Mouse (Mus musculus) embryonic facial prominence, embryonic 11.5 days (tissue): ENCODE results near the gene Gadd45a. TPM values are rescaled to one million over a fixed set of nuclear protein-coding genes. Genes with fewer than 3 reads are reported as not detected.

Experiments
- ATAC-seq: fragments of 200-750 bp; cut with Nextera tagmentation; replicated peaks from 2 replicates; pipeline ENCODE4 v1.8.0; 2017; ENCODE audit warnings: low read depth; ENCODE audit not compliant: insufficient number of reproducible peaks, low FRiP score, low TSS enrichment
- DNase-seq: peaks from one replicate; pipeline ENCODE4 v3.0.0-alpha.2; 2015; ENCODE audit warnings: low spot score
- H3K27ac ChIP-seq: fragments of 300-500 bp; sonication (generic); replicated peaks from 2 replicates; pipeline ENCODE4 v1.5.1; 2014; ENCODE audit warnings: mild to moderate bottlenecking, low read depth, low read length, control low read depth
- H3K27me3 ChIP-seq: fragments of 300-500 bp; sonication (generic); 2 replicates; pipeline ENCODE4 v1.6.1; 2014; ENCODE audit warnings: mild to moderate bottlenecking, low read length, moderate library complexity, mixed read lengths; ENCODE audit not compliant: control insufficient read depth, insufficient read depth
- H3K36me3 ChIP-seq: fragments of 300-500 bp; sonication (generic); replicated peaks from 2 replicates; pipeline ENCODE4 v1.6.1; 2014; ENCODE audit warnings: low read depth, mild to moderate bottlenecking, low read length, moderate library complexity, mixed read lengths; ENCODE audit not compliant: control insufficient read depth, insufficient read depth
- H3K4me1 ChIP-seq: fragments of 300-500 bp; sonication (generic); 2 replicates; pipeline ENCODE4 v1.6.1; 2014; ENCODE audit warnings: low read length, mixed read lengths; ENCODE audit not compliant: control insufficient read depth, insufficient read depth
- H3K4me2 ChIP-seq: fragments of 300-500 bp; sonication (generic); 2 replicates; pipeline ENCODE4 v1.6.1; 2014; ENCODE audit warnings: low read depth, mild to moderate bottlenecking, control low read depth, low read length, moderate library complexity
- H3K4me3 ChIP-seq: fragments of 300-500 bp; sonication (generic); 2 replicates; pipeline ENCODE4 v1.5.1; 2014; ENCODE audit warnings: low read depth, low read length, control low read depth
- H3K9ac ChIP-seq: fragments of 300-500 bp; sonication (generic); replicated peaks from 2 replicates; pipeline ENCODE4 v1.6.1; 2014; ENCODE audit warnings: mild to moderate bottlenecking, control low read depth, low read length
- H3K9me3 ChIP-seq: fragments of 300-500 bp; sonication (generic); replicated peaks from 2 replicates; pipeline ENCODE4 v1.6.1; 2016; ENCODE audit warnings: mild to moderate bottlenecking, low read length, inconsistent platforms, mixed read lengths; ENCODE audit not compliant: control insufficient read depth
- WGBS: fragments of 180-500 bp; shearing (Covaris S2); extraction: QIAGEN DNeasy Blood & Tissue Kit; methylation state at CpG from one replicate; pipeline ENCODE4 v1.1.7; 2014; 5-methylcytosine and 5-hydroxymethylcytosine counted together
- polyA plus RNA-seq: library from polyadenylated mRNA; unstranded; fragments of >200 nt; fragmentation: Nextera tagmentation; extraction: Ambion mirVana; gene quantifications from 2 replicates; pipeline ENCODE4 v1.2.1, GENCODE M21; 2014

The Gadd45a gene
- polyA plus RNA-seq, 1 experiment from 2014 or later = 17.7 TPM

- DNase-seq (no peak), ATAC-seq (no peak)
- Histone ChIP-seq H3K9ac (no peak overlapping the region), H3K36me3 (no peaks in the 10 kb centered on the region), H3K27me3 (no peaks in the 10 kb centered on the region), H3K27ac (no peak overlapping the region), H3K9me3 (no peaks in the 10 kb centered on the region), H3K4me1 (no peaks in the 10 kb centered on the region), H3K4me3 (no peak overlapping the region), H3K4me2 (no peak overlapping the region)
- 91% methylated on average over 6 of the region's 6 CpGs for WGBS
Measured at GRCm38 (mm10) chr6:67013293-67013948, 23.8 kb downstream of the Gadd45a start.

GRCm38 (mm10) chr6:67011217-67011518 lies 26.1 kb downstream of the Gadd45a start:
- Histone ChIP-seq H3K9ac (no peak overlapping the region), H3K4me1 (no peaks in the 10 kb centered on the region), H3K27me3 (no peaks in the 10 kb centered on the region), H3K27ac (no peak overlapping the region), H3K9me3 (no peaks in the 10 kb centered on the region), H3K4me2 (no peak overlapping the region), H3K4me3 (no peak overlapping the region), H3K36me3 (no peaks in the 10 kb centered on the region)
- DNase-seq (no peak), ATAC-seq (no peak)

- H3K9ac ChIP-seq = no peak overlapping the region
- DNase-seq (no peak), ATAC-seq (peak; percentile 85)
- no peaks in the 10 kb centered on the region for H3K9me3 ChIP-seq
- no peak overlapping the region for H3K27ac ChIP-seq
- H3K4me3 ChIP-seq = no peak overlapping the region
- no peak overlapping the region for H3K4me2 ChIP-seq
- H3K4me1 ChIP-seq = no peaks in the 10 kb centered on the region
- H3K36me3 ChIP-seq = no peaks in the 10 kb centered on the region
- WGBS = 52% methylated on average over 7 of the region's 7 CpGs
- no peaks in the 10 kb centered on the region for H3K27me3 ChIP-seq
Measured at GRCm38 (mm10) chr6:67010370-67011216, 26.7 kb downstream of the Gadd45a start.

GRCm38 (mm10) chr6:67009888-67010287 lies 27.4 kb downstream of the Gadd45a start:
- 92% methylated on average over 3 of the region's 3 CpGs for WGBS
- H3K27me3 ChIP-seq = no peaks in the 10 kb centered on the region

GRCm38 (mm10) chr6:66999800-67000199 lies 37.5 kb downstream of the Gadd45a start:
- ATAC-seq (no peak), DNase-seq (no peak)
- Histone ChIP-seq H3K4me1 (no peaks in the 10 kb centered on the region), H3K9me3 (no peaks in the 10 kb centered on the region), H3K9ac (no peak overlapping the region), H3K27me3 (no peaks in the 10 kb centered on the region), H3K36me3 (no peaks in the 10 kb centered on the region), H3K4me3 (no peak overlapping the region), H3K4me2 (no peak overlapping the region), H3K27ac (no peak overlapping the region)

More at GRCm38 (mm10) chr6:67009888-67010287, 27.4 kb downstream of the Gadd45a start:
- H3K36me3 ChIP-seq = no peaks in the 10 kb centered on the region
- ATAC-seq (no peak), DNase-seq (no peak)
- H3K4me3 ChIP-seq = no peak overlapping the region
- H3K4me1 ChIP-seq = no peaks in the 10 kb centered on the region
- H3K27ac ChIP-seq = no peak overlapping the region
- no peak overlapping the region for H3K4me2 ChIP-seq
- H3K9me3 ChIP-seq = no peaks in the 10 kb centered on the region
- H3K9ac ChIP-seq = no peak overlapping the region

- H3K27me3 ChIP-seq = no peaks in the 10 kb centered on the region
- WGBS = 85% methylated on average over 2 of the region's 2 CpGs
- H3K9me3 ChIP-seq = no peaks in the 10 kb centered on the region
- H3K4me3 ChIP-seq = no peak overlapping the region
- no peak overlapping the region for H3K9ac ChIP-seq
- DNase-seq (no peak), ATAC-seq (no peak)
- H3K27ac ChIP-seq = no peak overlapping the region
- no peak overlapping the region for H3K4me2 ChIP-seq
- H3K4me1 ChIP-seq = no peaks in the 10 kb centered on the region
- no peaks in the 10 kb centered on the region for H3K36me3 ChIP-seq
Measured at GRCm38 (mm10) chr6:66998645-66999044, 38.6 kb downstream of the Gadd45a start.

GRCm38 (mm10) chr6:66996257-66996656 lies 41.0 kb downstream of the Gadd45a start:
- Histone ChIP-seq H3K36me3 (no peaks in the 10 kb centered on the region), H3K4me1 (no peaks in the 10 kb centered on the region), H3K9ac (no peak overlapping the region), H3K27me3 (no peaks in the 10 kb centered on the region), H3K4me3 (no peak overlapping the region), H3K27ac (no peak overlapping the region), H3K9me3 (no peaks in the 10 kb centered on the region), H3K4me2 (no peak overlapping the region)
- ATAC-seq = no peak
- 85% methylated on average over 1 of the region's 1 CpGs for WGBS
- no peak for DNase-seq

- Histone ChIP-seq H3K27me3 (no peaks in the 10 kb centered on the region), H3K4me2 (no peak overlapping the region), H3K27ac (no peak overlapping the region), H3K4me1 (no peaks in the 10 kb centered on the region), H3K36me3 (no peaks in the 10 kb centered on the region), H3K4me3 (no peak overlapping the region), H3K9ac (no peak overlapping the region), H3K9me3 (no peaks in the 10 kb centered on the region)
- WGBS = 90% methylated on average over 1 of the region's 1 CpGs
- ATAC-seq (no peak), DNase-seq (no peak)
Measured at GRCm38 (mm10) chr6:66995825-66996224, 41.4 kb downstream of the Gadd45a start.
